Mouse (Mus musculus) lung, adult 2 months (tissue): ENCODE measurements at regions not wholly inside any gene's neighbourhood (a gene's known extent, or its start where the extent isn't known, plus 50 kb on each side); places are given as distances from the start of the nearest gene placed in this dataset.

Source experiments
- CTCF ChIP-seq: fragments of 200-500 bp; IDR thresholded peaks from 2 replicates; pipeline ENCODE4 v1.5.1; 2011; ENCODE audit warnings: mild to moderate bottlenecking, low read length, control low read depth; ENCODE audit not compliant: insufficient read depth
- POLR2A ChIP-seq: fragments of 200-500 bp; IDR thresholded peaks from 2 replicates; pipeline ENCODE4 v1.6.1; 2011; ENCODE audit warnings: low read depth, mild to moderate bottlenecking, control low read depth, low read length, borderline replicate concordance; ENCODE audit errors: extremely low read depth

DNA sequence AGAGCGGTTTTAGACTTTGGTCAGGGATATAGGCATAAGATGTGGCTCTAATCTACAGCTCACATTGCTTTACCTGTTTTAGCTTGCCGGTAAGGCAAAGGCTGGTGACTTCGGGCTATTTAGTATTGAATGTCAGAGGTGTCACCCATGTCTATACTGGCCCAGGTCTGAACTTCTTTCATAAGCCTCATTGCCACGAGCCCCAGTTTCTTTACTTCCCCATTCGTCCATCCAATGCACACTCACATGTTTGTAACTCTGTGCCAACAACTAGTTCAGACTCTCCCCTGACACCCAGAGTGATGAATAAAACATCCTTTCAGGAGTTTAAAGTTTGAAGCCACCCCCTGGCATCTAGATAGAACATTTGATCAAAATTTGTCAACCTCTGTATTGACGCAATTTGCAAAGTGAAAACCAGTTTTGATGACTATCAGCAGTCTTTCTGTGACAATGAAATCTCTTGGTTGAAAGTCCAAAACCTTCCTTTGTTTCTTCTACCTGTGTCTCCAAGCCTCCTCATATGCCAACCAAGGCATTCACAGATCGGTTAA lies 288.4 kb downstream of the Ets1 start:
- TF ChIP-seq POLR2A = no peak
- TF ChIP-seq CTCF = no peak
